Mouse (Mus musculus) Patski (cell line): ENCODE measurements around the gene Drc7. TPM values are rescaled to one million over a fixed set of nuclear protein-coding genes. Genes with fewer than 3 reads are reported as not detected.

Experiments used
- ATAC-seq: fragments of 100-300 bp; one replicate; pipeline ENCODE4 v1.8.0; 2021
- CTCF ChIA-PET: fragments of 350-600 bp; sonication (Branson Sonifier 250); formaldehyde crosslinking; loops from one replicate; lab custom pipeline; 2022; ENCODE audit warnings: inconsistent platforms; lab: Charles Lee
- POLR2A ChIA-PET: fragments of 350-600 bp; sonication (Branson Sonifier 250); formaldehyde crosslinking; loops from one replicate; lab custom pipeline; 2022; ENCODE audit warnings: antibody characterized with exemption, inconsistent platforms; lab: Charles Lee
- DNase-seq: peaks from one replicate; pipeline ENCODE4 v3.0.0-alpha.2; 2011; ENCODE audit warnings: low read depth, low spot score
- H3K27me3 ChIP-seq: fragments of 371-371 bp; one replicate; pipeline ENCODE4 v1.5.1; 2021
- CTCF ChIP-seq: fragments of 100-300 bp; IDR thresholded peaks from one replicate; pipeline ENCODE4 v1.5.1; 2021
- in situ Hi-C: fragments of 300-500 bp; cut with MboI; formaldehyde crosslinking; loops from 3 replicates; pipeline ENCODE4 v1.11.1; 2018; ENCODE audit warnings: low pct_unique_long_range_greater_than_20kb, mixed read lengths
- polyA plus RNA-seq: library from polyadenylated mRNA; unstranded; gene quantifications from one replicate; pipeline ENCODE4 v1.2.3, GENCODE M21; 2021

Gene Drc7
- polyA plus RNA-seq, 1 experiment from 2014 or later = 0.33 TPM

DNA sequence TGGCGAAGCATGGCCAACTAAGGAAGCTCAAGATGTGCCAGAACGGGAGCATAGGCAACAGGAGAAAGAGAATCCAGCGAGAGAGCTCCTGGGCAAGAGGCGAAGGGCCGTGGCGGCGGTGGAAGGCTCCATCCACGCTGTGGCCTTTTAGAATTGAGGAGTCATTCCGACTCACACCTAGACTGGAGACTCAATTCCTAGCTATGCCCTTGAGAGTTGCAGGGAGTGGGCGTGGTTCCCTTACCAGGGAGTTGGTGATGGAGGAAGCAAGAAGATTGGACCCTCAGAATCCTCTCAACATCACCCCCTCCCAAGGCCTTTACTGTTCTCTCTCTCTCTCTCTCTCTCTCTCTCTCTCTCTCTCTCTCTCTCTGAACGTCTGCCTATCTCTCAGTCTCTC lies 26.7 kb downstream of the Drc7 start:
- CTCF ChIA-PET = interaction anchor here (1.0 to 2.5 kb wide), 5 partner anchors 10 to 134 kb away, joined by 3 to 10 read pairs (median 4); no protein-coding TSS in a partner anchor
- in situ Hi-C loops = loop anchor here (5.0 kb wide), 1 partner anchor 134 kb away; no protein-coding TSS in a partner anchor
- POLR2A ChIA-PET = interaction anchor here (0.9 to 1.0 kb wide), 2 partner anchors 12 to 55 kb away, joined by 3 read pairs; no protein-coding TSS in a partner anchor
- no peak for TF ChIP-seq CTCF
- no peaks in the 10 kb centered on the region for H3K27me3 ChIP-seq
- no peak for ATAC-seq
- DNase-seq = no peak

DNA sequence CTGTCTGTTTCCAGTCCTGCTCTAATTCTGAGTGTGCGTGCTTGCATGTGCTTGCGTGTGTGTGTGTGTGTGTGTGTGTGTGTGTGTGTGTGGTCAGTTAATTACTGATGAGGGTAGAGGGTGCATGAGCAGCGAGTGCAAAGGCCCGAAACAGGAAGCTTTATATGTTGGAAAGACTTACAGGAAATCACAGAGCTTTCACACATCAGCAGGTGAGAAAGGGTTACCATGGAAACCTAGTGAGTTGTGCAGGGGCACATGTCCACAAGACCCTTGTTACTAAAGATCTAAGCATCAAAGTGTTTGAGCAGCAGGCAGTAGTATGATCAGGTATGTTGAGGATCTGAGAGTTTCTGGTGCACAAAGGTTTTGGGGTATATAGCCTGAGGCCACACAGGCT lies 29.4 kb downstream of the Drc7 start:
- in situ Hi-C loops = loop anchor here (5.0 kb wide), 1 partner anchor 137 kb away; no protein-coding TSS in a partner anchor
- ChIA-PET CTCF (no interaction called here), POLR2A (interaction anchor here (0.6 kb wide), 1 partner anchor 10 kb away, joined by 3 read pairs; no protein-coding TSS in a partner anchor)
- DNase-seq (no peak), ATAC-seq (no peak)
- H3K27me3 ChIP-seq = no peaks in the 10 kb centered on the region
- no peak for TF ChIP-seq CTCF

DNA sequence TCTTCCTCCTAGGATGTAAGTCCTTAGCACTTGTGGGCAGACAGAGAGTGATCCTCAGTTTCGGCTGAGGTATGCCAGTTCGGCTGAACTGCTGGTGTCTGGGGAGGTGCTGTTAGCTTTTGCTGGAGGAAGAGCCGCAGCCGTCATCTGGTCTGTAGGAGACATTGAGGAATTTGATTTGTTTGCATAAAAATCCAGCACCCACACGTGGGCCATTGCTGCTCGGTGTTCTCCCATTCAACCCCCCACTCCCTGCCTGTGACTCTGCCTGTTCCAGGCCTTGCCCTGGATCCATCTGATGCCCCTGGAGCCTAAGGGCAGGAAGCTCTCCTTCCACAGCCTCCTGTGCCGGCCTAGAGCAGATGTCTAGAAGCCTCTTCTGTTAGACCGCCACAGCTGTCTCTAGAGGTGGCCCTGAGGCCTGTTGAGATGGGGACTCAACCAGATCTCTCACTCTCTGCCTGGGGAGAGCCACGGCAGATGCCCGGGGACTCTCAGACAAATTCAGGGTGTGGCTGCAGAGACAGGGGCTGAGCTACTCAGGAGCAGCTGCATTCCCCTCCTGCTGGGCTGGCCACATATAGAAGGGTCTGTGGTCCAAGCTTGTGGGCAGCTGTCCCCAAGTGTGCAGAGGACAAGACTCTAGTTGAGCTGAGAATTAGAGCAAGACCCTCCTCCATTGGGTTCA lies 30.0 kb downstream of the Drc7 start:
- H3K27me3 ChIP-seq = no peaks in the 10 kb centered on the region
- TF ChIP-seq CTCF = no peak
- ChIA-PET CTCF (interaction anchor here (1.4 kb wide), 1 partner anchor 11 kb away, joined by 3 read pairs; no protein-coding TSS in a partner anchor), POLR2A (interaction anchor here (0.6 kb wide), 1 partner anchor 10 kb away, joined by 3 read pairs; no protein-coding TSS in a partner anchor)
- DNase-seq (no peak), ATAC-seq (no peak)
- in situ Hi-C loops = loop anchor here (5.0 kb wide), 1 partner anchor 138 kb away; no protein-coding TSS in a partner anchor

DNA sequence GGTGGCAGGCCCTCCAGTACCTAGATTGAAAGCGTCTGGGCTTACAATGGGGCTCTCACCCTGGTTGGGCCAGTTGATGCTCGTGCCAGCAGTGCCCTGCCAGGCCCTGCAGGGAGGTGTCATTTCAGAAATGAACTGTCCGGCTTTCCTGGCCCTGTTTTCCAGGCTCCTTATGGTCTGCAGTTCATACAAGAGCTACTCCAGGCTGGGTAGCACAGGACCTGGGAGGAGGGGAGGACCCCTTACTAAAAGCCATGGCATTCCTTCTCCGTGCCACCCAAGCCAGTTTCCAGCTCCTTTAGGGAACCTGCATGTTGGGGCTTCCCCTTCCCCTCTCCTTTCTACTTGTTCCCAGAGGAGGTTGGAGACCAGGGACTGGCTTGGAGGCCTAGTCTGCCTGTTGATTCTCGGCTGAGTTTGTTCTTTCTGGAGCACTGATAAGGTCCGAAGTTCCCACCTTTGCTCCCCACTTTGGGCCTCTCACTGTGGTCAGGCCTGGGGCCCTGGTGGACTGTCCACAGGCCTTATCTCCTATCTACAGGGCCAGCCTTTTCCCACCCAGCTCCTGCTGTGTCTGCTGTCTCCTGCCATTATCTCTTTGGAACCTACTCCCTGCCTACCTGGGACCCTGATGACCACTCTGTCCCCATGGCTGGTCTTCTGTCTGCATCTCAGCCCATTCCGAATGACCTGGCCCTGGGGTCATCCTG lies 30.7 kb downstream of the Drc7 start:
- no peak for TF ChIP-seq CTCF
- in situ Hi-C loops = no loop called here
- ChIA-PET POLR2A (interaction anchor here (0.5 kb wide), 1 partner anchor 217 kb away, joined by 3 read pairs; no protein-coding TSS in a partner anchor), CTCF (interaction anchor here (1.4 kb wide), 1 partner anchor 10 kb away, joined by 3 read pairs; no protein-coding TSS in a partner anchor)
- no peaks in the 10 kb centered on the region for H3K27me3 ChIP-seq
- DNase-seq (no peak), ATAC-seq (no peak)

DNA sequence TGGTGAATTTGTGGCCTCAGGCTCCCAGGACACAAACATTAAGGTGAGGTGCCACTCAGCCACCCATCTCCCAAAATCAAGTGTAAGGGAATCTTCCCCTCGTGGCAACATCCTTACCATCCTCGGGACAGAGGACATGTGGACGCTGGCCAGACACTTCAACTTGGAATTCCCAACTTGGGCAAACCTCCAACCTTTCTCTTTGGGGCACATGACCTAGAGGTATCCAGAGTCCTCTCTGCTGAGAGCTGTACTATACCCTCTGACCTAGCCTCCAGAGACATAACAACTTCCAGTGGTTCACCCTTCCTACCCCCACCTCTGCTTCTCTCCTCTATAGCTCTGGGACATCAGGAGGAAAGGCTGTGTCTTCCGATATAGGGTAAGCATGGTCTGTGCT lies 38.7 kb downstream of the Drc7 start:
- CTCF ChIA-PET = interaction anchor here (1.0 to 1.4 kb wide), 2 partner anchors 45 to 151 kb away, joined by 3 to 5 read pairs; no protein-coding TSS in a partner anchor
- H3K27me3 ChIP-seq = no peaks in the 10 kb centered on the region
- in situ Hi-C loops = no loop called here
- no peak for TF ChIP-seq CTCF
- POLR2A ChIA-PET = interaction anchor here (1.0 to 1.1 kb wide), 2 partner anchors 9 to 12 kb away, joined by 3 read pairs; no protein-coding TSS in a partner anchor
- ATAC-seq = no peak
- no peak for DNase-seq

DNA sequence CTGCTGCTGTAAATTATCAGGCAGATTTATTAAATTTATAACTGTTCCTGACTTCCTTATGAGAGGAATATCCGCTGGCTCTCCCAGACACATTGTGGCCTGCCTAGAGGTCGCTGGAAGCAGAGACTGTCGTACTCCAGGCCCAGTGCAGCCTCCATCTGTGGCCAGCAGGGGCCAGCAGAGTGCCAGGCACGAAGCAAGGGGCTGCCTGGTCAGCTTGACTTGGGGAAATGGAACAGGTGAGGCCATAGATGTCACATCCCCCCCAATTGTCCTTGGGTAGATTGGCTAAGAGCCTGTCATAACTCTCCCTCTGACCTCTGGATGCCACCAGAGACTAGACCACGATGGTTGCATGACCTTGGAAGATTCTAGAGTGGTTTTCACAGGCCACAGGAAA lies 44.1 kb downstream of the Drc7 start:
- in situ Hi-C loops = no loop called here
- no peak for DNase-seq
- CTCF ChIA-PET = interaction anchor here (0.7 to 2.1 kb wide), 3 partner anchors 18 to 116 kb away, joined by 4 to 10 read pairs (median 5); partner anchors contain the start of gene Katnb1
- POLR2A ChIA-PET = interaction anchor here (1.2 kb wide), 1 partner anchor 28 kb away, joined by 4 read pairs; no protein-coding TSS in a partner anchor
- TF ChIP-seq CTCF = no peak
- peak; percentile 20 for ATAC-seq
- no peaks in the 10 kb centered on the region for H3K27me3 ChIP-seq

DNA sequence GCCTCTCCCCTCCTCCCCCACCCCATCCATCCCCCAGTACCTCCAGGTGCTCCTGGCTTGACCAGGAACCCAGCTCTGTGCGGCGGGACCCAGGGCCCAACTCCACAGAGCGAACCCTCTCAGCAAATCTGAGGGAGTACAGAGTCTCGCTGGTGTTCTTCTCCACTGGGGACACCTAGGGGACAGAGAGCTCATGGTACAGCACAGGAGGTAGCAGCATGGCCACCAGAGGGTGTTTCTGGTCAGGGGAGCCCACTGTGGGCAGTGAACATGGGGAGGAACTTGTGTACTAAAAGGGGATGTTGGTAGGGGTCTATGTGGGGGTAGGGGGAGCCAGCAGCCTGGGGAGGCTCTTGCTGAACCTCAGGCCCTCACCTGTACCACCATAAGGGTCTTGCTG lies 47.1 kb downstream of the Drc7 start:
- no peak for ATAC-seq
- no peak for TF ChIP-seq CTCF
- H3K27me3 ChIP-seq = no peaks in the 10 kb centered on the region
- CTCF ChIA-PET = interaction anchor here (1.3 to 2.5 kb wide), 4 partner anchors 13 to 152 kb away, joined by 3 to 7 read pairs (median 4); partner anchors contain the start of gene Kifc3
- DNase-seq = no peak
- in situ Hi-C loops = no loop called here
- POLR2A ChIA-PET = interaction anchor here (0.7 to 1.4 kb wide), 2 partner anchors 102 to 115 kb away, joined by 5 read pairs; no protein-coding TSS in a partner anchor

DNA sequence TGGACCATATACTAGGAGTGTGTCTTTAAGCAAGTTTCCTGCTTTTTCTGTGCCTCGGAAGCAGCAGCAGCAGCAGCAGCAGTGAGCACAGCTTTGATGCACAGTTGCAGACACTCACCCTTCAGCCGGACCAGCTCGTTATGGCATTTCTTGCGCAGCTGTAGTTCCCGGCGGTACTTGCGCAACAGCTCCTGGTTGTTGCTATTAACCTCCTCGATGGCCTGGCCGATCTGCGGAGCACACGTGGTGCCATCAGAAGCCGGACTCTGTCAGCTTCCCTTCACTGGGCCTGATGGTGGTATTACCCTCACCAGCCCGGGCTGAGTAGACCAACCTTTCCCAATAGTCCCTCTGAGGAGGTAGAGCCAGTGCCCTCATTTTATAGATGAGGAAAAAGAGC lies 52.4 kb downstream of the Drc7 start:
- H3K27me3 ChIP-seq = no peaks in the 10 kb centered on the region
- POLR2A ChIA-PET = interaction anchor here (2.9 kb wide), 1 partner anchor 10 kb away, joined by 7 read pairs; no protein-coding TSS in a partner anchor
- no peak for DNase-seq
- in situ Hi-C loops = no loop called here
- CTCF ChIA-PET = interaction anchor here (0.6 to 1.4 kb wide), 5 partner anchors 10 to 98 kb away, joined by 3 to 4 read pairs (median 3); no protein-coding TSS in a partner anchor
- ATAC-seq = no peak
- no peak for TF ChIP-seq CTCF

DNA sequence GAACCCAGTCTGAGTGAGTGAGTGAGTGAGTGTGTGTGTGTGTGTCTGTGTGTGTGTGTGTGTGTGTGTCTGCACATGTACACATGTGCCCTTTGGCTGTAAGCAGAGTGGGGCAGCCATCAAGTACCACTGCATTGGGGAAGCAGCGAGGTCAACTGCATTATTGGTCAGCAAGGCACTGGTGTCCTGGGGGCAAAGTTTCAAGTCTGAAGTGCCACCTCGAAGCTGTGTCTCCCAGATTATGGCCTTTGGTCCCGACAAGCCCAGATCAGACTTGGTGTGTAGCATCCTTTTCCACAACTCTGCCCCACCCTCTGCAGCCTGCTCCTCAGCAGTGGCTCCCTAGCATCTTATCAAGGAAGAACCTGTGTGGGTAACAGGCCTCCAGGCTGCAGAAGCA lies 57.7 kb downstream of the Drc7 start:
- POLR2A ChIA-PET = interaction anchor here (1.2 kb wide), 1 partner anchor 8 kb away, joined by 3 read pairs; no protein-coding TSS in a partner anchor
- TF ChIP-seq CTCF = no peak
- in situ Hi-C loops = no loop called here
- no peaks in the 10 kb centered on the region for H3K27me3 ChIP-seq
- CTCF ChIA-PET = interaction anchor here (1.3 kb wide), 1 partner anchor 13 kb away, joined by 4 read pairs; no protein-coding TSS in a partner anchor
- ATAC-seq (no peak), DNase-seq (no peak)

DNA sequence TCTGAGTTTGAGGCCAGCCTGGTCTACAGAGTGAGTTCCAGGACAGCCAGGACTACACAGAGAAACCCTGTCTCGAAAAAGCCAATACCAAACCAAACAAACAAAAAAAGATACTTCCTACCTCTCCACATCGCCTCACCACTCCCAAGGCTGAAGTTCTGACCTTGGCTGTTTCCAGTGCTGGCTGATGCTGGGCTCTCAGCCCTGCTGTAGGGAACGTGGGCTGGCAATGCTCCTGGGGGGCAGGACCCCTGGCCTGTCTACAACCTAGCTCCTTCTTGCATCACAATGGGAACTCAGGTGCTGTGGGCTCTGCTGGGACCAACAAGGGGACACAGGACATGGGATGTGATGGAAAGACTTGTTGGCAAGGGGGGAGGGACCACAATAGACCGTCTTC lies 58.2 kb downstream of the Drc7 start:
- no peak for DNase-seq
- in situ Hi-C loops = no loop called here
- ChIA-PET POLR2A (interaction anchor here (1.2 kb wide), 1 partner anchor 8 kb away, joined by 3 read pairs; no protein-coding TSS in a partner anchor), CTCF (interaction anchor here (1.2 to 1.3 kb wide), 2 partner anchors 12 to 49 kb away, joined by 4 read pairs; no protein-coding TSS in a partner anchor)
- TF ChIP-seq CTCF = no peak
- no peaks in the 10 kb centered on the region for H3K27me3 ChIP-seq
- no peak for ATAC-seq
